Mouse (Mus musculus): ENCODE results near the gene Gm20388.

Gm20388 gene

DNA sequence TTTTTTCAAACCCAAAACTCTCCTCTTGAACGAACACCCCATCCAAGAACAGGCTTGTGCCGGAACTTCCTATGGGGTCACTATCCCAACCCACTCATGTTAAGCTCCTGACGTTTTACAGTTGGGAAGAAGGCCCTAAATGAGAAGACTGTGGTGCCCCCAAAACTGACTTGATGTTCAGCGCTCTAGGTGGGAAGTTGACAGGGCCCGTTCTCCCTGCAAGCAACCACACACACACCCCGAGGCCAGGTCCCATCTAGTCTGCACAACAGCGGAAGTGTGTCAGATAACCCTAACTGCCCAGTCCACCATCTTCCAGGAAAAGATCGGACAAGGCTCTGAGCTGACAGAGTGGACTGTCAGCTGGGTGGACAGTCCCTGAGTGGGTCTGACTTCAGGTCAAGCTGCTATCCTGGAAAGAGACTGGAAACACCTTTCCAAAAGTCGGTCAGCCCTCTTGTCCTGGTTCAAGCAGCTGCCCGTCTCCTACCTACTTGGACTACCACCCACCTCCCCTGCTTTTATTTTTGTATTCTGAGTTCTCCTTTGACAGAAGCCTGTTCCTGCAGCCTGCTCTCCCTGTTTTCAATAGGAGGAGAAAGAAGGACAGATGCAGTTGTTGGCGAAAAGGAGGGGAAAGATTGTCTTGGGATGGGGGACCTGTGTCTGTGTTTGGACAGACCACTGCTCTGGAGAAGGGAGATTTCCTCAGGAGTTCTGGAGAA, 1161.9 kb downstream of the Gm20388 start:
- DNase-seq (ENCODE audit: low read depth in 2 of 2, low spot score in 2 of 2) = no peak

DNA sequence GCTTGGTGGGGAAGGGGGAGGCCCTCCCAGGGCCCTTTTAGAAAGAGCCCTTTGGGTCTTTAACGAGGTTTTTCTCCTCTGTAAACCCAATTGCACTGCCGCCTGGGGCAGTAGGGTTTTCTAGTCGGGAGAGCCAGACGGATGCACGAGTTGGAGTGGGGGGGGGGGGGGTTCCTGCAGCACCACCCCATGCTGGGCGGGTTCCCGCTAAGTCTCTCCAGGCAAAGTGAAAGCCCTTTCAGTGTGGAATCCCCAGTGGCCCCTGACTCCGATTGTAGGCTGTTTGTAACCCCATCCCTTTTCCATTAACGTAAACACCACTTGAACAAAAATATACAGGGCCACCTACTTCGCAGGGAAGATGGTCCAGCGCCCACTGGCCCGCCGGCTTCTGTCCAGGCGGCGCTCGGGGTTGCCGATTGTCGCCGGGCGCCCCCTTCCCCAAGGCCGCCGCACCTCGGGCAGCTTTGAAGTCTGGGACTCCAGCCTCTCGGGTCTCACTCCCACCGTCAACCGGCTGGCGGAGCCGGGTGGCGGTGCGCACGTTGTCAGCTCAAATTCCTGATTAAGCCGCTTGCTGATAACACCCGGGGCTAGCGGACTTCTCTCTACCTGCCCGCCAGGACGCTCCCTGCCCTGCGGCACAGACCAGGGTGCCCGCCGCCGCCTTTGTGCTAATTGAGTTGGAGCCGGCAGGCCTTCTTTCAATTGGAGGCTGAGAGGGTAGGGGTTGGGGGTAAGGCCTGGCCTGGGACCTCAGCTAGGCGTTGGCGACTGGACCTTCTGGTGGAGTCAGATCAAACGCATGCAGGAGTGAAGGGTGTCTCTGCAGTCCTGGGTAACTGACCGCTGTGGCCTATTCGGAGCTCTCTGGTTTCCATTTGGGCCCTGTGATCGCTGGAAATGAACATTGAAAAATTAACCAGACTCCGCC, 1162.8 kb downstream of the Gm20388 start:
- DNase-seq (ENCODE audit: low read depth in 2 of 2, low spot score in 2 of 2) = no peak

DNA sequence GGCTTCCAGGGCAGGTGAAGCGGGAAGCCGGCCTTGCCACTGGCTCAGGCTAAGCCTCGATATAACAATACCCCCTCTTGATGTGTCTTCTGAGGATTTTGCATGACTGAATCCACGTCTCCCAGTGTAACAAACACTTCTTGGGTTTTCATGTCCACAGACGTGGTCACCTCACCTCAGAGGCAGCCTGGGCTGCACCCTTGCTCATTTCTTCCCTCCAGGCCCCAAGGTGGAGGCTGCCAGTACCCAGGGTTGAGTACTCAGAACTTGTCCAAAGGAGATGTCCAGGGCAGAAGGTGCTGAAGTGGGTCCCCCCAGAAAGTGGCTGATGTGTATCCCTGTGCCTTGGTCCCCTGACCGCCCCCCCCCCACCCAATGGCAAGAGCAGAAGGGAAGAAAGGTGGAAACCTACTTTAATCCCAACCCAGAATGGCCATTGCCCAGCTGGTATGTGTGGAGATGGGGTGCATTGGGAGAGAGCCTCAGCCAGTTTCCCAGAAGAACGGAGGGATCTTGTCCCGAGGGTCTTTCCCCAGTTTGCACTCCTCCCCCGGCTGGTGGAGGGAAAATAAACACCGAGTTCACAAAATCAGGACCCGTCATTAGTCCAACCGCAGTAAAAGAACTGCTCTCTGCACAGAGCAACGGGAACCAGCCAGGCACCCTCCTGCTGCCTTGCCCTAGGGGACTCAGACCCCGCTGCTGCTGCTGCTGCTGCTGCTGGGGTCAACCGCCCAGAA, 1163.6 kb downstream of the Gm20388 start:
- DNase-seq (ENCODE audit: low read depth in 2 of 2, low spot score in 2 of 2) = no peak

DNA sequence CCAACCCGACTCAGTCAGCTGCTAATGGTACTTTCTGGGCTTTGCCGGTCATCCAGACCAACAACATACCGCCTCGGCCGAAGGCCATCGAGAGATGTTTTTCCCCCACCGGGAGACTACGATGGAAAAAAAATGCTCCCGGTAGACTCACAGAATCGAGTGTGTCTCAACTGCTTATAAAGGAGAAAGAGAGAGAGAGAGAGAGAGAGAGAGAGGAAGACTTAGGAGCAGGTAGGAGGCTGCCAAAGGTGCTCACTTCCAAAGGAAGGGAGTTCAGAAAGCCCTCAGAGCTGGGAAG, 1164.2 kb downstream of the Gm20388 start:
- no peak for DNase-seq (ENCODE audit: low read depth in 2 of 2, low spot score in 2 of 2)

DNA sequence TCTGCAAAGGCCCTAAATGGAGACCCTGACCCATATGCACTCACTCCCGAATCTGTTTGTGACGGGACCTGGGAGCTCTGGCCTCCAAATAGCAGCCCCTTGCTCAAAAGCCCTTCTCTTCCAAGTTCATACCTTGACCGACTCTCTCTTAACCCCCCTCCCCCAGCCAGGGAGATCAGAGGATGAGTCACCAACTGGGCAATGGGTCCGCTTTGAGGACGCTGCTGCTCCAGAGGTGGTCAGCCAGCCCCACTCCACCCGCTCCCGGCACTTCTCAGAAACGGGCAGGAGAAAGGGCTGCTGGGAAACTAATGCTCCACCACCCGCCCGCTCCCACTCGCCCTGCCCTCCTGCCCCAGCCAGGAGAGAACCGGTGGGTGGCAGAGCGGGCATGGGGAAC, 1165.3 kb downstream of the Gm20388 start:
- DNase-seq (ENCODE audit: low read depth in 2 of 2, low spot score in 2 of 2) = no peak

DNA sequence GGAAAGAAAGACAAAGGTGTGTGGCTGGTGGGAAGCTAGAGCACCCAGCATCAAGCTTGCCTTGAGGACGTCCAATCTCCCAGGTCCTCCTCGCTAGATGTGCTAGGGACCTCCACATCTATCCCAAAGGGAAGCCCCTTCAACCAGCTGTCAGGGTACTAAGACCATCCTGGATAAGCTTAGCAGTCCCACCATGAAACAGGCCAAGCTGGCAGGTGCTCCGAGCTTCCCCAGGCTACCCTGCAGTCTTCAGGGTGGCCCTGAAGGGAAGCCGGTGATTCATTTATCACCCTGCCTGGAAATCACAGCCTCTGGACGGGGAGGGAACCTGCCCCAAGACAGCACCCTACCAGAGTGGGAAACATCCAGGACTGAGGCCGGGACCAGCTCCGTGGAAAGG, 1165.9 kb downstream of the Gm20388 start:
- no peak for DNase-seq (ENCODE audit: low read depth in 2 of 2, low spot score in 2 of 2)

DNA sequence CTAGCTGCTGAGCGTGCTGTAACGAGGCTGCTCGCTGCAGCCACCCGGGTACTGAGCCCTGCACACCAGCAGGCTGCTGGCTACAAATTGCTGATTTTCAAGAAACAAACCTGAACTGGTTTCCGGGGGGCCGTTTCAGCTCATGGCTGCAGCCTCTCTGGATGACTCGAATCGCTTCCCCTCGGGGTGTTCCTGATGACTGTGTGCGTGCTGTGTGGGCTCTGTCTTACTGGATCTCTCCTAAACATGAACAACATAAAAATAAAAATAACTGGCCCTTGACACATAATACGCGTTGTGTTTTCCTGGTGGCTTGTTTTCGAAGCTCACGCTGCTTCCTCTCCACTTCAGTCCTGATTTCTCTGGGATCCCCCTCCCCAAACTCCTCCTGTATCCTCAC, 1168.1 kb downstream of the Gm20388 start:
- no peak for DNase-seq (ENCODE audit: low read depth in 2 of 2, low spot score in 2 of 2)

DNA sequence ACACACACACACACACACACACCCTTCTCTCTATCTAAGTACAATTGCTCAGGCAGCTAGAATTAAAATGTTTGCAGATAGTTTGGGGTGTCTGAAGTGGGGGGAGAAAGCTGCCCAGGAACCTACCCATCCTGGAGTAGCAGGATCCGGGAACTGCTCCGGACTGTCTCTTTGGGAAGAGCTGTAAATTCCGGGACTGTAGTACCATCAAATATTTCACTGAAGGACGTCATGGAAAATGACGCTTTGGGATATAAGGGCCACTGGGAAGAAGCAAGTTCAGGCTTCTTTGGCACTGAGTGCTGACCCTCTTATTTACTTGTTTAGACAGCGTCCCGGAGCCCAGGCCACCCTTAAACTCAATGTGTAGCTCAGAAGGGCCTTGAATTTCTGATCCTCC, 1168.6 kb downstream of the Gm20388 start:
- no peak for DNase-seq (ENCODE audit: low read depth in 2 of 2, low spot score in 2 of 2)

DNA sequence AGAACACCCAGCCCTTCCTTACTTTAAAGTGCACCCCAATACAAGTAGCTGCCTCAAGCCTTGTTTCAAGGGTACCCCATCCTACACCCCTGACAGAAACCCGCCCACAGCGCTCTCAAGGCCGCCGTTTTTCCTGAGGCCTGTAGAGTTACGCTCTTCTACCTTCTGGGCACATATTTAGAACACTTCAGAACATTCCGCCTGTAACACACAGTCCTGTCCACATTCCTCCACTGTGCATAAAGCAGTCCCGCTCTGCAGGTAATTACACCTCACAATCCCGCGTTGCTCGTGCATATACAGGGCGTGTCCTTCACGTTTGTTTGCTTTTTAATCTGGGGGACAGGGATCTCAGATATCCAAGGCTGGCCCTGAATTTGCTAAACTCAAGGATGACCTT, 1169.3 kb downstream of the Gm20388 start:
- DNase-seq (ENCODE audit: low read depth in 2 of 2, low spot score in 2 of 2) = no peak

DNA sequence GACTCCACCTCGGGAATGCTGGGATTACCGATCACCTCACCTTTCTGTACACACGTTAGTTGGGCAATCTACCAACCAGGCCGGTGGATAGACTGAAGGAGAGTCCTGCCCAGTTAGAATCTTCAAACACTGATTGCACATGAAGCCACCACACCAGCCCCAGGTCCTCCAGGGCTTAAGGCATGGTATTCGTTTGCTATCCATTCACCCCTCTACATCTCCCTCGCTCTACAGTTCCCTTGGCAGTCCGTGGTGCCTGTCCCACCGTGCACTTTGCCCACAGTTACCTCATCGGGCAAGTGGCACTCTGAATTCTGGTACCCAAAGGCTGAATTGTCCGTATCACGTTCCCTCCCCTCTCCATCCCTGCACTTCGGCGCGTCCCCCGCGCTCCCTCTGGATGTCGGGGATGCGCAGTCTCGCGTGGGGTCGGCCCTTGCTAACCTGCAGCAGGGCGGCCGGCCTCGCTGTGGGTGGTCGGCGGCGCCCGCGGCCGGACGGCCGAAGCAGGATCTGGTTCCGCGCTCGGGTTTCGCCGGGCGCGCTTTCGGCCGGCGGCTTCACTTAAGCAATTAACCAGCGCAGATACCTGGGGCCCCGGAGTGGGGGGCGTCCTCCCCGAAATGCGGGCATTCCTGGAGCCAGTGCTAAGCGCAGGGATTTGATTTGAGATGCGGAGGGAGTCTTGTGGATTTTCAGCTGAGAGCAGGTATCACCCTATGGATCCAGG, 1169.9 kb downstream of the Gm20388 start:
- no peak for DNase-seq (ENCODE audit: low read depth in 2 of 2, low spot score in 2 of 2)

DNA sequence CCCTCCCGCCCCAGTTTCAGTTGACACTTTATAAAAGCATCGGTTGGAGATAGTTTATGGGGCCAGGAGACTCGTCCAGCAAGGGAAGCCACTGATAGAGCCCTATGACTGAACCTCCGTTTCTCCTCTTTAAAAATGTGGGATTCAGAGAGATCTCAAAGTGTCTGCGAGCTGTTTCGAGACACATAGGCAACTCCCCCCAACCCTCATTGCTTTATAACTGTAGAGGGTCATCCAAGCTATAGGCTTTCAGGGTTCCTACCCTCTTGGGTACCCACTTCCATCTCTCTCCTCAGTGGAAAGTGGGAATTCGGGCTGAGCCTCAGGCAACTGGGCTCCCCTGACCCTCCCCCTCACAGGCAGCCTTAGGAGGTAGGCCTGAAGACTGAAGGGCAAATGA, 1170.8 kb downstream of the Gm20388 start:
- no peak for DNase-seq (ENCODE audit: low read depth in 2 of 2, low spot score in 2 of 2)

DNA sequence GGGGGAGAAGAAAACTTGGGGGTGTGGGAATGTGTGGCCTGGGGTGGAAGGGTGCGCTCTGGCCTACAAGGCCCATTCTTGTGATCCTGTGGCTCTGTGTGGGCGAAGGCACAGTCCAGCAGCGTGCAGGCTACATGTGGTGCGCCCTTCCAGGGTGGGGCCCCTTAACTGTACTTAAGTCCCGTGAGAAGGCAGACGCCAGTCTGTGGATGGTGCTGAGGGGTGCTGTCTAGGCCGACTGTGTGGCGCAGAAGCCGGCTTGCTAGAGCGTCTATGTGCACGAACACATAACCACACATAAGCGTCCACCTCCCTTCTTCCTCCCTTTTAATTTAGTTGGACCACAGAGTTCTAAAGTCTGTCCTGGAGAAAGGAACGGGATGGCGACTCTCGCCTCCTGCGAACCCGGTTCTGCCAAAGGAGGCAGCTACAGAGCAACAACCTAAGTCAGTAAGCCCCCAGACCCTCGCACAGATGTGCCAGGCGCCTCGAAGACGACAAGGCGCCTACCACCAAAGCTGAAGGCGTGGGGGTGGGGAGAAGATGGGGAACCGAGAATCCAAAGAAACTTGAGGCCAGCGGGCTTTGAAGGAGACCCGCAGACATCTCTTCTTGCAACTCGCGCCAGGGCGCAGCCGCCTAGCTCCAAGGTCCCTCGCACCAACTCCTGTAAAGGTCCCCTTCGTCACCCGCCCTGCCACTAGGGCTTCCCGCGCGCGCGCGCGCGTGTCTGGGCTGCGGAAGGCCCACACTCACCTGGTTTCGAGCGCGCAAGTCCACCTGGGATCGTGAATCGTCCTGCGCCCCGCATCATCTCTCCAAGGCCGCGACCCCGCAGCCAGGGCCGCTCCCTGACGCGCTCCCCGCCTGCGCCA, 1171.8 kb downstream of the Gm20388 start:
- DNase-seq (ENCODE audit: low read depth in 2 of 2, low spot score in 2 of 2) = no peak

DNA sequence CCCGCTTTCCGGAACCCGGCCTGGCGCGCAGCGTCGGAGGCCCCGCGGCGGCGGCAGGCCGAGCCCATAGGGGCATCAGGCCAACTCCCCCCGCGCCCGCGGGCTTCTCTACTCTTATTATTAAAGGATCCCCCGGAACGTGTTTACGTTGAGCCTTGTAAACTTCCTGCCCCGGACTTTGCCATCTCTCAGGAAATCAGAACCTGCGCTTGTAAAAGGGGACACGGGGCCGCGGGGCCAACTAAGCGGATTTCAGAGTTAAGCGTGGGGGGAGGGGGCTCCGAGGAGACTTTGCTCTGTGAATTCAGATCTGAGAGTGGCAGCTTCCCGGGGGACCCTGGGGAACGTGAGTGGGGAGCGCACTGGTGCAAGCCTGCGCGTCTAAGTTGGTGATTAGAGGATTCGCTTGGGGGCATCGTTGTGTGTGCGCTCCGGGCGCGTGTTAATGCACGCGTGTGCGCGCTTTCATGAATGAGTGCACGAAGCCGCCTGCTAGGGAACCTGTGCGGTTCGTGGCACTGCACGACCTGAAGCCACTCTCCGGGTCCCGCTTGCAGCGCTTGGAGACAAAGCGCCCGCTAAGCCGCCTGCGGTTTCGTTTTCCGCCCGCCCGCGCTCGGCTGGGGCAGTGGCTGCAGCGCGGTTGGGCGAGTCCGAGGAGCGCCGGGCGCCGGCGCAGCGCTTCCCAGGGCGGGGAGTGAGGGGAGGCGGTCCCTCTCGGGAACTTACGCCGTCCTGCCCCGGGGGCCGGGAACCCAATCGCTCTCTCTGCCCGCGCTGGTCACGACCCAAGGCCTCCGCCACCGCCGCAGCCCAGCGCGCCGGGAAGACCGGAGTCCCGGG, 1172.7 kb downstream of the Gm20388 start:
- no peak for DNase-seq (ENCODE audit: low read depth in 2 of 2, low spot score in 2 of 2)

DNA sequence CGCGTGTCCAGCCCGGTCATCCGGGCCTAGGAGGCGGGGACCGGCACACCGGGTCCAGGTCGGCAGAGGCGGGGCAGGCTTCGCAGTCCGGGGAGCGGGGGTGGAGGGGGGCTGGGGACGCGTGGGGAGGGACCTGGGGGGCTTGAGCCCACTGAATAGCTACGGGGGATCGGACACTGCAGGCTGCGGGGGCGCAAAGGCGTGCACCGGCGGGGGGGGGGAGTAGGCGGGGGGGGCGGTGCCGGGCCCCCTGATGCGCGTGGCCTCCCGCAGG, 1173.2 kb downstream of the Gm20388 start:
- no peak for DNase-seq (ENCODE audit: low read depth in 2 of 2, low spot score in 2 of 2)

DNA sequence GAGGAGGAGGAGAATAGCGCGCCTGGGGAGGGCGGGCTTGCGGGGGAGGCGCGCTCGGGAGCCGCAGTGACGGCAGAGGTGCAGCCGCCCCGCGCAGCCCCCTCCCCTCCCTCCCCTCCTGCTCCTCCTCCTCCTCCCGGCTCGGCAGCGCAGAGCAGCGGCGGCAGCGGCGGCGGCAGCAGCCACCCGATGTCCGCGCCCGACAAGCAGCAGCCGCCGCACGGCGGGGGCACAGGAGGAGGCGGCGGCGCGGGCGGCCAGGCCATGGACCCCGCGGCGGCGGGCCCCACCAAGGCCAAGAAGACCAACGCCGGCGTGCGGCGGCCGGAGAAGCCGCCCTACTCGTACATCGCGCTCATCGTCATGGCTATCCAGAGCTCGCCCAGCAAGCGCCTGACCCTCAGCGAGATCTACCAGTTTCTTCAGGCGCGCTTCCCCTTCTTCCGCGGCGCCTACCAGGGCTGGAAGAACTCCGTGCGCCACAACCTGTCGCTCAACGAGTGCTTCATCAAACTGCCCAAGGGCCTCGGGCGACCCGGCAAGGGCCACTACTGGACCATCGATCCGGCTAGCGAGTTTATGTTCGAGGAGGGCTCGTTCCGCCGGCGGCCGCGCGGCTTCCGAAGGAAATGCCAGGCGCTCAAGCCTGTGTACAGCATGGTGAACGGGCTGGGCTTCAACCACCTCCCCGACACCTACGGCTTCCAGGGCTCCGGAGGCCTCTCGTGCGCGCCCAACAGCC, 1173.7 kb downstream of the Gm20388 start, which contains the start of gene Foxf1:
TSS of gene Foxf1 (plus strand) at position 177 of the 742 bp plus-strand sequence.
- no peak for DNase-seq (ENCODE audit: low read depth in 2 of 2, low spot score in 2 of 2)

DNA sequence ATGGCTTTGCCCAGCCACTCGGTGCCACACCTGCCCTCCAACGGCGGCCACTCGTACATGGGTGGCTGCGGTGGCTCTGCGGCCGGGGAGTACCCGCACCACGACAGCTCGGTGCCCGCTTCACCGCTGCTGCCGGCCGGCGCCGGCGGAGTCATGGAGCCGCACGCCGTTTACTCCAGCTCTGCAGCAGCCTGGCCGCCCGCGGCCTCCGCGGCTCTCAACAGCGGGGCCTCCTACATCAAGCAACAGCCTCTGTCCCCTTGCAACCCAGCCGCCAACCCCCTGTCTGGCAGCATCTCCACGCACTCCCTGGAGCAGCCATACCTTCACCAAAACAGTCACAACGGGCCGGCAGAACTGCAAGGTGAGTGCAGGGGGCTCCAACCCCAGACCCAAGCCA, 1174.4 kb downstream of the Gm20388 start:
- no peak for DNase-seq (ENCODE audit: low read depth in 2 of 2, low spot score in 2 of 2)

DNA sequence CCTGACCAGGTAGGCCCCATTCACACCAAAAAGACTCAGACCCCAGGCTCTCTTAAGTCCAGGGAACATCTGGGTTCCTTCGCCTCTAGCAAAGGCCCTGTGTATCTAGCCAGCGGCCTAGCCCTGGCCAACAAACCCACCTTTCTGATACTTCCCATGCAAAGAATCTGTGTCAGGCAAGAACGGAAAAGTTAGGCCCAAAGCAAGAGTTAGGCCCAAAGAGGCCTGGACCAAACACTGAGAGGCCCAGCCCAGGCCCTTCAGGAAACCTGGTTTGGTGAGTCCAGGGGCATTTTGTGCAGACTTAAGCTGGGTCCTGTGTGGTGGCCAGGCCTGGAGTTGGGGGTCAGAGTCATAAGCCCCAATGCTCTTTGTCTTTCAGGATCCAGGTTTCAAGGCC, 1174.9 kb downstream of the Gm20388 start:
- no peak for DNase-seq (ENCODE audit: low read depth in 2 of 2, low spot score in 2 of 2)

DNA sequence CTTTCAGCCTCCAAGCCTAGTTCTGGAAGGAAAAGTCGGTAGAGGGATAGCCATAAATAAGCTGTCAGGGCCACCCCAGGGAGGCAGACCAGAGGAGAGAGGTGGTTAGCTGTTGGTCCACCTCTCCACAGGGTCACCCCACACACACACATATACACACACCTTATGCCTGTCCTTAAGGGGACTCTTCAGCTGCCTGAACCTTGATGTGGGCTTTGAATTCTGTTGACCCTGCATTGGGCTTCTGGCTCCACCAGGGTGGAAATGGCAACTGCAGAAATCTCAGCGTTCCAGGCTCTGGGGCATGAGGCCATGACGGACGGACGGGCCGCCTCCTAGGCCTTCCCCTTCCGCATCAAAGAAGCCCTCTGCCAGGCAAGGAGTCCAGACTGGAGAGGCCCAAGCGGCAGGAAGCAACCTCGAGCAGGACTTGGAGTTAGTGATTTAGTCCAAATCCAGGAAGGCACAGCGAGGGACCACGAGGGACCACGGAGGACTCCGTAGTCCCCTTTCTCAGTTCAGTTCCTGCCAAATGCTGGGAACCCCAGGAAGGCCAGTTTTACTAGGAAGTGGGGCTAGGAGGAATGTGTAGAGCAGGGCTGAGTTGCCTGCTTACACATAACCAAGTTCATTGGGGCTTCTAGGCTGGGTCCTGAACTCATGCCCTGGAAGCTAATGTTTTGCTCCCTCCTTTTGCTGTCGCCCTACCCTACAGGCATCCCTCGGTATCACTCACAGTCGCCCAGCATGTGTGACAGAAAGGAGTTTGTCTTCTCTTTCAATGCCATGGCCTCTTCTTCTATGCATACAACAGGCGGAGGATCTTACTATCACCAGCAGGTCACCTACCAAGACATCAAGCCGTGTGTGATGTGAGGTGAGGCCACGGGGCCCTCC, 1175.6 kb downstream of the Gm20388 start:
- DNase-seq (ENCODE audit: low read depth in 2 of 2, low spot score in 2 of 2) = no peak
